Mouse (Mus musculus): ENCODE results near the gene Adra1d. TPM values are rescaled to one million over a fixed set of nuclear protein-coding genes. Genes with fewer than 3 reads are reported as not detected.

The Adra1d gene
- polyA plus RNA-seq, 1 experiment from 2014 or later: 0.45 TPM

DNA sequence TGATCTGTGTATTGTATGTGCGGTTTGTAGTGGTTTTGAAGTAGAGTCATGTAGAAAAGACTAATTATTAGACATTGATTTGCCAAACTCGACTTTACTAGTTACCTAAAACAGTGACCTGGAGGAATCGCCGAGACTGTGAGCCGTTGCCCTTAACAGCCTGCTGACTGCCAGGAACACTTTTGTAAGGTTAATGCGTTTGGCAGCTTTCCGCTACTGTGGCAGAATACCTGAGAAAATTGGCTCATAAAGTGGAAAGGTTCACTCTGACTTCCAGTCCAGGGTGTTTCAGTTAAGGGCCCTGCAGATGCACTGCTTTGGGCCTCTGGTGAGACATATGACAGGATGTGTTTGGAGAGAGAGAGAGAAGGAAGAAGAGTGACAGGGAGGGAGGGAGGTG, 30.8 kb downstream of the Adra1d start:
- no peaks in the 10 kb centered on the region for H3K36me3 ChIP-seq
- H3K4me3 ChIP-seq (replicated peaks): no peak overlapping the region
- H3K9me3 ChIP-seq: no peaks in the 10 kb centered on the region
- no peak overlapping the region for H3K4me2 ChIP-seq (replicated peaks)
- no peak overlapping the region for H3K27ac ChIP-seq
- H3K27me3 ChIP-seq (replicated peaks): no peaks in the 10 kb centered on the region
- WGBS: 86% methylated on average over 7 of the region's 7 CpGs
- no peaks in the 10 kb centered on the region for H3K4me1 ChIP-seq (replicated peaks)
- no peak for ATAC-seq
- no peak overlapping the region for H3K9ac ChIP-seq

DNA sequence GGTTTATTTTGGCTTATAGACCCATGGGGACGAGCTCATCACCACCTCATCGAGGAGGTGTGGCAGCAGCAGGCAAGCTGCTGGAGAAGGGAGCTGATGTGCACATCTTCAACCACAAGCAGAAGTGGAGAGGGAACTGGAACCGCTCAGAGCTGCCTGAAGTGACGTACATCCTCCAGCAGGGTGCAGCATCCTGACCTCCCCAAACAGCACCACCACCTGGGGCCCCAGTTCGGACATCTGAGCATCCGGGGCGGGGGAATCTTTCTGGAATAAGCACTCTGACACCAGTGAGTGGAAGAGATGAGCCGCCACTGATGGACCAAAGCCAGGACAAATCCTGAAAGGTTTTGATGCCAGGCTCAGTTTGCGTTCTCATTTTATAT, 31.5 kb downstream of the Adra1d start:
- Histone ChIP-seq H3K27ac (no peak overlapping the region), H3K9me3 (no peaks in the 10 kb centered on the region), H3K4me3 (replicated peaks) (no peak overlapping the region), H3K9ac (no peak overlapping the region), H3K36me3 (no peaks in the 10 kb centered on the region), H3K27me3 (replicated peaks) (no peaks in the 10 kb centered on the region), H3K4me1 (replicated peaks) (no peaks in the 10 kb centered on the region), H3K4me2 (replicated peaks) (no peak overlapping the region)
- 29% methylated on average over 9 of the region's 9 CpGs for WGBS
- ATAC-seq: no peak

DNA sequence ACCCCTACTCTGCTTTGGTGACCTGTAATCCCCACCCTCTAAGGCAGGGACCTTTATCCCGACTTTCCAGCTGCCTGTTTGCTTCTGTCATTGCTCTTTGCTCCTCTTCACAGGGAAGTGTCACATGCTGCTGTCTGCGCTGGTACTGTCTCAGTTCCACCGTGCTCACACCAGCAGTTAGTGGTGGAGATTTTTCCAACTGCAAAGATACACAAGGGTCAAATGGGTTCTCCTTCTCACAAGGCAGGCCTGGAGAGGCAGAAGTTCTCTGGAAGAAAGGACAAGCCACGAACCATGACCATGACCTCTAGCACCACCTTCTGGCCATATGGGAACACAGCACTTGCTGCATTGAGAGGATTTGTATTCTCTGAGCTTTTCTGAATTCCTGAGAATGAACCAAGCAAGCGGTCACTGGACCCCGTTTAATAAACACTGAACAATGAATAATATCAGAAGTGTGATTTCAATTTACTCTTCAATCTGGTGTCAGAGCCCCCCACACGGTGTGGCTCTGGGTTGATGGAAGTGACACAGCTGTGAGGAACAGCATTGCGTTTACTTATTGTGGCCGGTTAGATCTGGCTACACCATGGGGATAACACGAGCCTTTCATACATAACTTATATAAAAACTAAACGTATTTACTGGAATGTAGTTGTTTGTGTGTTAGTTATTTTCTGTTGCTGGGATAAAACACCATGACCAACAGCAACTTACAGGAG, 32.0 kb downstream of the Adra1d start:
- Histone ChIP-seq H3K36me3 (no peaks in the 10 kb centered on the region), H3K27me3 (replicated peaks) (no peaks in the 10 kb centered on the region), H3K4me1 (replicated peaks) (no peaks in the 10 kb centered on the region), H3K9me3 (no peaks in the 10 kb centered on the region), H3K9ac (no peak overlapping the region), H3K4me3 (replicated peaks) (no peak overlapping the region), H3K4me2 (replicated peaks) (no peak overlapping the region), H3K27ac (no peak overlapping the region)
- ATAC-seq: peak; percentile 51; the same call in 1 of the 2 replicates
- WGBS: 31% methylated on average over 11 of the region's 11 CpGs

DNA sequence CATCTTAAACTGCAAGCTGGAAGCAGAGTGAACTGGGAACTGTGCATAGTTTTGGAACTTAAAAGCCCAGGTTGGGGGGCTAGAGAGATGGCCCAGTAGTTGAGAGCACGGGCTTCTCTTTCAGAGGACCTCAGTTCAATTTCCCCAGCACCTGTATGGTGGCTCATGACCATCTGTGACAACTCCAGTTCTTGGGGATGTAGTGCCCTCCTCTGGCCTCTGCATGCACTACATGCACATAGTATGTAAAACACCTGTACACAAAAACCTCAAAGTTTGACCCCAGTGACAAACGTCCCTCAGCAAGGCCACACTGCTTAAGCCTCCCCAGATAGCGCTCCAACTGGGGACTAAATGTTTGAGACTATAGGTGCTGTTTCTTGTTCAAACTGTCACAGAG, 35.0 kb downstream of the Adra1d start:
- WGBS: 47% methylated on average over 3 of the region's 3 CpGs

DNA sequence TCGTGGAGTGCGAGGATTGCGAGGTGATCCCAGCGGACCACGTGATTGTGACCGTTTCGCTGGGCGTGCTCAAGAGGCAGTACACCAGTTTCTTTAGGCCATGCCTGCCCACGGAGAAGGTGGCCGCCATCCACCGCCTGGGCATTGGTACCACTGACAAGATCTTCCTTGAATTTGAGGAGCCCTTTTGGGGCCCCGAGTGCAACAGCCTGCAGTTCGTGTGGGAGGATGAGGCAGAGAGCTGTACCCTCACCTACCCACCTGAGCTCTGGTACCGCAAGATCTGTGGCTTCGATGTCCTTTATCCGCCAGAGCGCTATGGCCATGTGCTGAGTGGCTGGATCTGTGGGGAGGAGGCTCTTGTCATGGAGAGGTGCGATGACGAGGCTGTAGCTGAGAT, 41.3 kb downstream of the Adra1d start:
- Histone ChIP-seq H3K27me3 (replicated peaks) (no peaks in the 10 kb centered on the region), H3K9me3 (no peaks in the 10 kb centered on the region), H3K36me3 (peaks cover 4% of the 10 kb centered on the region; the same call in 1 of the 2 replicates), H3K9ac (no peak overlapping the region), H3K27ac (no peak overlapping the region), H3K4me2 (replicated peaks) (no peak overlapping the region), H3K4me3 (replicated peaks) (no peak overlapping the region), H3K4me1 (replicated peaks) (no peaks in the 10 kb centered on the region)
- no peak for ATAC-seq
- WGBS: 93% methylated on average over 19 of the region's 19 CpGs

More for the DNA sequence above, 35.0 kb downstream of the Adra1d start:
- Histone ChIP-seq H3K9ac (no peak overlapping the region), H3K27ac (no peak overlapping the region), H3K9me3 (no peaks in the 10 kb centered on the region), H3K4me3 (replicated peaks) (no peak overlapping the region), H3K4me2 (replicated peaks) (no peak overlapping the region), H3K27me3 (replicated peaks) (no peaks in the 10 kb centered on the region), H3K4me1 (replicated peaks) (no peaks in the 10 kb centered on the region), H3K36me3 (no peaks in the 10 kb centered on the region)
- no peak for ATAC-seq

DNA sequence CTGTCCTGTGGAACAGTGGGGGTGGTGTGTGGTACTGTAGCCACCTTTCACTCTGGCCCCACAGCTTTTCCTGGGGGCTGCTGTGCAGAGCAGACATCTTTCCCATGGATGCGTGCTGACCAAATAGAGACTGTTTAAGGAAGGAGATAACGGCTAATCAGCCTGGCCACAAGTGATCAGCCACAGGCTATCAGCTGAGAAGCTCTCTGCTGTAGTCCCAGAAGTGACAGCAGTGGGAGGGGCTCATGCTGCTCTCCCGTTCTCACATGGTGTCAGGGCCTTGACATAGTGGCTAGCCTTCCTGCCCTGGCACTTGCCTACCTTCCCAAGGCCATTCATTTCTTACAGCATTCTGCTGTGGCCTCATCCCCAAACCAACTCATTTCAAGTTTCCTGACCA, 43.3 kb downstream of the Adra1d start:
- ATAC-seq: no peak
- Histone ChIP-seq H3K4me3 (replicated peaks) (no peak overlapping the region), H3K9me3 (no peaks in the 10 kb centered on the region), H3K4me1 (replicated peaks) (no peaks in the 10 kb centered on the region), H3K27ac (no peak overlapping the region), H3K27me3 (replicated peaks) (no peaks in the 10 kb centered on the region), H3K9ac (no peak overlapping the region), H3K36me3 (peaks cover 4% of the 10 kb centered on the region; the same call in 1 of the 2 replicates), H3K4me2 (replicated peaks) (no peak overlapping the region)
- WGBS: 41% methylated on average over 3 of the region's 3 CpGs

DNA sequence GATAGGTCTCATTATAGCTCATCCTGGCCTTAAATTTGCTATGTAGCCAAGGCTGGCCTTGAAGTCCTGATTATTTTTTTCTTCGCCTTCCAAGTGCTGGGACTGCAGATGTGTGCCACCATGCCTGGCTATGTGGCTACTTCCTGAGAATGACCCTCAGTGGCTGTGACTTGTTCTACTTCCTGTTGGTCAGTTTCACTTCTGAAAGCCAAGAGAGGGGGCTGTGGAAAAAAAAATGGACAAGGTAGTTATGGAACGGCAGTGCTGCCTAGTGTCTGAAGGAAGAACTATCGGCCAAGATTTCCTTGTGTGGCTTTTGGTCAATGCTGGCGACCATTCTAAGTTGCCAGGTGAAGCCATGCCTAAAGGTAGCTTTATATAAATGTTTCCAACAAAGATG, 44.5 kb downstream of the Adra1d start:
- ATAC-seq: no peak

DNA sequence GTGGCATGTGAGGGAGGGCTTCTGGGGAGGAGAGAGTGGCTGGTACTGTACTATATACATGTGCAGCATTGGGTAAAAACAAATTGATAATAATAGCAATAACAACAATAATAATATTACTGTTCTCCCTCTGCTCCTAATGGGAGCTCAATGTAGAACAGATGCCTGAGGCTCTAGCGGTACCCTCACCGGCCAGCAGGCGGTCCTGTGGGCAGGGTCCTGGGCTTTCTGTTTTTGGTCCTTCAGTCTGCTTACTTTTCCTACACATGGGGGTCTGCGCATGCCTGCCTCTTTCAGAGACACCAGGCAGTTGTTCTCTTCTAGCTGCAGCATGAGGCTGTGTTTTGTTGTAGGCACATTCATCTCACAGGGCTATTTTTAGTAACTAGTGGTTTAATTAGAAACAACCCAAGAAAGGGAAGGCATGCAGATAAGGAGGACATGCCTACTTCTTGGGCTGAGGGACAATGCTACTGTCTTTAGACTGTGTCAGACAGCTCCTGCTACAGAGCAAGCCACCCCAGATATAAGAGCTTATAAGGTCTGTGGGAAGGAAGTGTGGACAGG, 47.9 kb downstream of the Adra1d start:
- 0 out of 2 replicates have a peak, but pooled peaks cover 5% of the 10 kb centered on the region for H3K4me1 ChIP-seq (replicated peaks)
- no peaks in the 10 kb centered on the region for H3K27me3 ChIP-seq (replicated peaks)
- 89% methylated on average over 4 of the region's 4 CpGs for WGBS
- H3K9me3 ChIP-seq: no peaks in the 10 kb centered on the region
- no peaks in the 10 kb centered on the region for H3K36me3 ChIP-seq
- no peak overlapping the region for H3K9ac ChIP-seq
- no peak overlapping the region for H3K4me2 ChIP-seq (replicated peaks)
- H3K4me3 ChIP-seq (replicated peaks): no peak overlapping the region
- no peak overlapping the region for H3K27ac ChIP-seq
- ATAC-seq: no peak

More for the DNA sequence above, 44.5 kb downstream of the Adra1d start:
- 89% methylated on average over 4 of the region's 4 CpGs for WGBS
- Histone ChIP-seq H3K4me1 (replicated peaks) (no peaks in the 10 kb centered on the region), H3K36me3 (peaks cover 4% of the 10 kb centered on the region; the same call in 1 of the 2 replicates), H3K4me3 (replicated peaks) (no peak overlapping the region), H3K9me3 (no peaks in the 10 kb centered on the region), H3K27me3 (replicated peaks) (no peaks in the 10 kb centered on the region), H3K9ac (no peak overlapping the region), H3K27ac (no peak overlapping the region), H3K4me2 (replicated peaks) (no peak overlapping the region)

DNA sequence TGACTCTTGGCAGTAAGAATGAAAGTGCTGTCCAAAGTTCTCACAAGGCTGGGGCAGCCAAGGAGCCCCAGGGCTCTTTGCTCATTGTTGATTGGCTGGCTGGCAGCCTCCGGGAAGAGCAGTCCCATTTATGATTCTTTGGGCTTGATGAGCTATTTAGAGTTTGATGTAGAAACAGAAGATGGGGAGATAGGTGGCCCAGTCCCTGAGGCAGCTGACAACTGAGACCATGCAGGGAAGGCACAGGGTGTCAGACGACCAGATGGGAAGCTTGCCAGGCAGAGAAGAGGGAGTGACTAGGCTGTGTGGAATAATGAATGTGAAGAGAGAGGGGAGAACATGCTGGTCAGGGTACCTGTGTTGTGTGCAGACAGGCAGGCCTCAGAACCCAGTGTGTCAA, 48.6 kb downstream of the Adra1d start:
- no peak overlapping the region for H3K4me3 ChIP-seq (replicated peaks)
- H3K9ac ChIP-seq: no peak overlapping the region
- H3K27ac ChIP-seq: no peak overlapping the region
- no peak overlapping the region for H3K4me2 ChIP-seq (replicated peaks)
- H3K27me3 ChIP-seq (replicated peaks): no peaks in the 10 kb centered on the region
- no peaks in the 10 kb centered on the region for H3K9me3 ChIP-seq
- H3K4me1 ChIP-seq (replicated peaks): 0 out of 2 replicates have a peak, but pooled peaks cover 6% of the 10 kb centered on the region
- WGBS: 32% methylated on average over 2 of the region's 2 CpGs
- ATAC-seq: no peak
- no peaks in the 10 kb centered on the region for H3K36me3 ChIP-seq

DNA sequence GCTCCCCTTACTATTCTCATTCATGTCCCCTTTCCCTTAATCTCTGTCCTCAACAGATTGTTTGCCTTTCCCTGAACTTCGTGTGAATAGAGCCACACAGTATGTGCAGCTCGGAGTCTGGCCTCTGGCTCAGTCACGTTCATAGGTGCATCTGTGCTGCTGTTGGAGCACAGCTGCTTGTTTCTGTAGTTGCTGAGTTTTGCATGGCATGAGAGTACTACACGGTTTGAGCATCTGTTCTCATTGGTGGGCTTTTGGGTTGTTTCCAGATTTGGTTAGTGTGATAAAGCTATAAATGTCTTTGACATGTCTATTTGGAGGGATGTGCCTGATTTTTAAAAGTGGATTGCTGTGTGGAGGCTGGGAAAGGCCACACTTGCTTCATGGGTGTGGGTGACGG, 51.6 kb downstream of the Adra1d start:
- no peak for ATAC-seq
- Histone ChIP-seq H3K4me3 (replicated peaks) (no peak overlapping the region), H3K36me3 (no peaks in the 10 kb centered on the region), H3K27ac (no peak overlapping the region), H3K4me1 (replicated peaks) (0 out of 2 replicates have a peak, but pooled peaks cover 16% of the 10 kb centered on the region), H3K9me3 (no peaks in the 10 kb centered on the region), H3K27me3 (replicated peaks) (no peaks in the 10 kb centered on the region), H3K4me2 (replicated peaks) (no peak overlapping the region), H3K9ac (no peak overlapping the region)
- 70% methylated on average over 5 of the region's 5 CpGs for WGBS

DNA sequence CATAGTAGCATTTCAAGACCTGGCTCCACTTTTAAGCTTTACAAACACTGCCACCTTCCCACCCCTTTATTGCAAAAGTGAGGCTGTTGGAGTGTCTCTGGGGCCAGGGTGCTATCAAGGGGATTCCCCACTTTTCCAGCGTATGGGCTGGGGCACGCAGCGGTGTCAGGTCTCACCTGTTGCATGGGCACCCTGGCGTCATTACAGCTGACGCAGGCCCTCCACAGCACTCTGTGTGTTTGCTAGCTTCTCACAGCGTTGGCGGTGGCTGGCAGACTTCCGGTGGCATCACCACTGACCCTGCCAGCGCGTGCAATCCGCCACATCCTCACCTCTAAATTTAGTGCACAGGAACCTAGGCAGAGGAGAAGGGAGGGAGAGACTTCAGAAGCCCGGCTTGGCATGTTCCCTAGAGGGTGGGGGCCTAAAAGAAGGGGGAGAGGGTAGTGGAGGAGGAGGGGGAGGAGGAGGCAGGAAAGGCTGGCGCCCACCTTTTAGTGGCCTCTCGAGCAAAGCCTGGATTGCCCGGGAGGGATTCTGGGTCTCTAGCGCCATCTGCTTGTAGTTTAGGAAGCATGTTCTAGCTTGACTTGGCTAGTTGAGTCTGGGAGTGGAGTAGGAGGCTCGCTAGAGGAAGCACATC, 52.3 kb downstream of the Adra1d start:
- 17% methylated on average over 17 of the region's 17 CpGs for WGBS
- no peak overlapping the region for H3K9ac ChIP-seq

DNA sequence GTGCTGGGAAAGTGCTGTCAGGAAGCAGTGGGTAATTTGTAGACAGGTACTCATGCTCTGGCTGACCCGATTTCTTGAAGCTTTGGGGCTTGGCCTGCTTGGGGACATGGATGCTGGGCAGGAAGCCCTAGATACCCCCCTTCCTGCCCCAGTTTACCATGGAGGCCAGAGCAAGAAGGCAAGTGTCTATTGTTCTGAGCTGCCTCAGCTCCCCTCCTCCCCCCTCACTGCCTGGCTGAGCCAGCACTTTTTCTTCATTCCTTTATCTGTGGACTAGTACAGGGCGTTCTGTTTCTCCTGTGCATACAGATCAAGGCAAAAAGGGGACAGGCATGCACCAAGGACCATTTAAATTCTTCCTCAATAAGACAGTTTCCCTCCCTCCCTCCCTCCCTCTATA, 53.6 kb downstream of the Adra1d start:
- Histone ChIP-seq H3K4me2 (replicated peaks) (no peak overlapping the region), H3K9me3 (no peaks in the 10 kb centered on the region), H3K36me3 (no peaks in the 10 kb centered on the region), H3K9ac (no peak overlapping the region), H3K27me3 (replicated peaks) (no peaks in the 10 kb centered on the region), H3K27ac (no peak overlapping the region), H3K4me3 (replicated peaks) (no peak overlapping the region), H3K4me1 (replicated peaks) (0 out of 2 replicates have a peak, but pooled peaks cover 16% of the 10 kb centered on the region)
- ATAC-seq: no peak
- 41% methylated on average over 2 of the region's 2 CpGs for WGBS

More for the DNA sequence above, 52.3 kb downstream of the Adra1d start:
- no peaks in the 10 kb centered on the region for H3K27me3 ChIP-seq (replicated peaks)
- peak overlapping the region; percentile 19 for H3K4me3 ChIP-seq (replicated peaks)
- H3K27ac ChIP-seq: no peak overlapping the region
- peak; percentile 76 for ATAC-seq
- H3K36me3 ChIP-seq: no peaks in the 10 kb centered on the region
- H3K9me3 ChIP-seq: no peaks in the 10 kb centered on the region
- H3K4me1 ChIP-seq (replicated peaks): 0 out of 2 replicates have a peak, but pooled peaks cover 16% of the 10 kb centered on the region
- peak overlapping the region; percentile 60 for H3K4me2 ChIP-seq (replicated peaks)
